Mouse (Mus musculus) megakaryocyte, embryonic 14.5 days (primary cell): ENCODE measurements around the gene Zfp865.

ENCODE experiments used
- FLI1 ChIP-seq: IDR thresholded peaks from 2 replicates; pipeline ENCODE4 v1.6.1; 2012; ENCODE audit warnings: low read length, inconsistent platforms, mixed read lengths
- GATA1 ChIP-seq: IDR thresholded peaks from 3 replicates; pipeline ENCODE4 v1.6.1; 2012; ENCODE audit warnings: mixed read lengths, low read length, inconsistent platforms, borderline replicate concordance

GRCm38 (mm10) chr7:5016057-5016456, 4.1 kb upstream of the Zfp865 start:
- TF ChIP-seq GATA1 (no peak), FLI1 (no peak)
